Mouse (Mus musculus) brain, adult 2 months (tissue): Measurements from ENCODE around the gene Sec24d.

ENCODE experiments used
- DNase-seq: peaks from one replicate; pipeline ENCODE4 v3.0.0; 2011; ENCODE audit warnings: low read depth, low spot score

Gene Sec24d

DNA sequence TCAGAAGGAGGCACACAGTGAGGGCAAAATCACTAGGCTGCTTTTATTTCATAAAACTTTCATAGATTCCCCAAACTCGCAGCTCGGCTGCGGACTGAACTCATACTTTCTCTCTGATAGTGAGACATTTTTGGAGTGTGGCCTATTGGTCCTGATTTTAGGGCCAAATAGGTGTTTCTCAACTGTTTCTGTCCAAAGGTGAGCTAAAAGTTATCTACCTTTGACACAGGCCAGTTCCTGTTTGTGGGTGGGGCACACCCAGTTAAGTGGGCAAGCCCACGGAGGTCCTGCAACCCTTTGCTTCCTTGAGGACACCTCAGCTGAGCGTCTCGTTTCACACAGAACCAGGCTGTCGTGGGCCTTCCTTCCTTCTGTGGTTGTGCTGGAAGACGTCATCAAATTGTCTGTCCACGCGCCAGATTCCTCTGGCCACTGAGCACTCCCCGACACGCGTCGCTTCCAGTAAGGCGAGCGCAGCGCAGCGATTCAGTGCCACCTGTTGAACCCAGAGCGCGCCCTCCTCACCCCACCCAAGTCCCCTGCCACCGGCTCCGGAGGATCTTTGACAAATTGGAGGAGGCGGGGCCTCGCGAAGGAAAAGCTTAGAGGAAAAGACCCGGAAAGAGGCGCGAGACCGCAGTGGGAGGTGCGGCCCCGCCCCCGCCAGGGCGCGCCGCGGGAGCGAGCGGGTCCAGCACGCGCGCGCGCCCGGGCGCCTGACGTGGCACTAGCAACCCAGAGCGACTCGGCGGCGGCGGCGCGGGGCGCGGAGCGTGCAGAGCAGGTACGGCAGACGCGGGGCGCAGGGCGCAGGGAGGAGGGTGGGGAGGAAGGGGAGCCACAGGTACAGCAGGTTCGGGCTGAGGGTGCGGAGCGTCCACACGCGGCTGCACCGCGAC, at the start of gene Sec24d:
Sec24d (plus strand) TSS at position 703 of the 899 bp plus-strand sequence.
- DNase-seq: peak; percentile 83

DNA sequence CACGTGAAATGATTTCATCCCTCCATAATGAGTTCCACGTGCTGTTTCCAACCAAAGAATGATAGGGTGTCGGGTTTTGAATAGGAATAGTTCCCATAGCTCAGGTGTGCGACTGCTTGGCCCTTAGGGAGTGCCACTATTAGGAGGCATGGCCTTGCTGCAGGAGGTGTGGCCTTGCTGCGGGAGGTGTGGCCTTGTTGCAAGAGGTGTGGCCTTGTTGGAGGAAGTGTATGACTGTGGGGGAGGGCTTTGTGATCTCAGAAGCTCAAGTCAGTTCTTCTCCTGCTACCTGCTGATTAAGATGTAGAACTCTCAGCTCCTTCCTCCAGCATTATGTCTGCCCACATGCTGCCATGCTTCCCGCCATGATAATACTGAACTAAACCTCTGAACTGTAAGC, 48.6 kb upstream of the Sec24d start:
- no peak for DNase-seq

DNA sequence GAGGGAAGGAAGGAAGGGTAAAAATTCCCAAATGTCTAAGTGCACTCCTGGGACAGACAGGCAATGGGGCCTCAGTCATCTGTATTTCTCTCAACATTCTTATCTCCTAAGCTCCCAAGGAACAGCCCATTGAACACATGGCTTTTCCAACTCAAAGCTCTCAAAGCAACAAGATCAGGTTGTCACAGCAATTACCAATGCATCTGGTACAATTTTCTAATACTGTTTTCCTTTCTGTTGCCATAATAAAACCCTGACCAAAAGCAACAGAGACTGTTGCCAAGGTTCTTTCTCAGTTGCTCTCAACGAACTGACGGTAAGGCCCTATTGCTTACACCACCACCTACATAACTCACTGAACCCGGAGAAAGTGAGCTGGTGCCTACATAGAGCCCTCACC, 40.0 kb upstream of the Sec24d start:
- no peak for DNase-seq

DNA sequence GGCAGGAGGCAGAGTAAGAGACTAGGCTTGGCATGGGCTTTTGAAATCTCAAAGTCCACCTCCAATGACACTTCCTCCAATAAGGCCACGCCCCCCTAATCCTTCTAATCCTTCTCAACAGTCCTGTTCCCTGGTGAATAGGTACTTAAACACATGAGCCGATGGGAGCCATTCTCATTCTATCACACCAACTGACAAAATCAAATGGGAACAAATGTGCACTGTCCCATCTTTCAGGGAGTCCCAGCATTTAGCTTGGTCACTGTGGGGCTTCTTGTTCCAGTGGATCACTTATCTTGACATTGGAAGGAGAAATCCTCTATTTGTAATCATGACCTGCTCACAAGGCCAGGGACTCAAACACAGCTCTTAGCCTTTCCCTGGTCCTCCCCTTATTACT, 35.6 kb upstream of the Sec24d start:
- no peak for DNase-seq

- DNase-seq: peak; percentile 82
Measured at GRCm38 (mm10) chr3:123234191-123234836, 32.9 kb upstream of the Sec24d start.

- DNase-seq: no peak
Measured at GRCm38 (mm10) chr3:123235495-123235894, 31.8 kb upstream of the Sec24d start.

GRCm38 (mm10) chr3:123235921-123236320, 31.3 kb upstream of the Sec24d start, which contains the start of gene Synpo2:
Gene Synpo2 (minus strand): TSS chr3:123236149.
- peak; percentile 71 for DNase-seq

DNA sequence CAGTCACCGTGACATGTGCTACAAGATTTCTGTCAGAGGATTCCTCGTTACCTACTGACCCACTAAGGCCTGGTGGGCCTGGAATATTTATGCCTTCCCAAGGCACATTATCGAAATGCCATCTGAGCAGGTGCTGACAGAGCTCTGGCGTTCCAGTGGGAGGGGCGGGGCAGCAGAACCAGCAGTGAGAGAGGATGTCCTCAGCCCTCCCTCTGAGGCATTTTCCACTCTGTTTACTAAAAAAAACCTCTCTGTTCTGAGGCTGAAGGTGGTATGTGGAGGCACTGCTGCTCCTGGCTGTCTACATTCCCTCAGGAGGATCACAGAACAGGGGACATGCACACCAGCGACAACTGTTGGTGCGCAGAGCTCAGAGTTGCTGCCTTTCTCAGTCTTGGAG, 30.2 kb upstream of the Sec24d start:
- DNase-seq: no peak

- DNase-seq: no peak
Measured at GRCm38 (mm10) chr3:123237446-123237845, 29.8 kb upstream of the Sec24d start.

GRCm38 (mm10) chr3:123244376-123244775, 22.9 kb upstream of the Sec24d start:
- no peak for DNase-seq

DNA sequence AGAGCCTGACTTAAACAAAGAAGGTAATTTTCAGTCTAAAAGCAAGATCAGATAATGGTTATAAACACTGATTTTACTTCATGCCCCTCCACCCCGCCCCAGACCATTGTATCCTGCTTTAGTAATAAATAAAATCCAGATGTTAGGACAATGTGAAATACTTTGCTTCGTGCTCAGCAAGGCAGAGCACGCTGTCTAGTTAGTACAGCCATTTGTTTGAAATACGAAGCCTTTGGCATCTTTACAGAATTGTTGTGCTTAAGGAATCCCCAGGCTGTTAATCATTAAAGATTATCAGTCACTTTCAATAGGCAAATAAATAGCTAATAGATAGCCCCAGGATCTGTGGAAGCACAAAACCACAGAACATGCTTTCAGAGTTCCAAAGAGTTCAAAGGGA, 21.6 kb upstream of the Sec24d start:
- DNase-seq: no peak

- DNase-seq: no peak
Measured at GRCm38 (mm10) chr3:123256181-123257101, 10.8 kb upstream of the Sec24d start.

- DNase-seq: no peak
Measured at GRCm38 (mm10) chr3:123258709-123259108, 8.5 kb upstream of the Sec24d start.

- DNase-seq: peak; percentile 73
Measured at GRCm38 (mm10) chr3:123264706-123265105, 2.5 kb upstream of the Sec24d start.

GRCm38 (mm10) chr3:123267741-123268201, 516 bp downstream of the Sec24d start:
- DNase-seq: peak; percentile 77

- no peak for DNase-seq
Measured at GRCm38 (mm10) chr3:123282866-123283615, 15.8 kb downstream of the Sec24d start.

GRCm38 (mm10) chr3:123284284-123284683, 17.0 kb downstream of the Sec24d start:
- DNase-seq: no peak

DNA sequence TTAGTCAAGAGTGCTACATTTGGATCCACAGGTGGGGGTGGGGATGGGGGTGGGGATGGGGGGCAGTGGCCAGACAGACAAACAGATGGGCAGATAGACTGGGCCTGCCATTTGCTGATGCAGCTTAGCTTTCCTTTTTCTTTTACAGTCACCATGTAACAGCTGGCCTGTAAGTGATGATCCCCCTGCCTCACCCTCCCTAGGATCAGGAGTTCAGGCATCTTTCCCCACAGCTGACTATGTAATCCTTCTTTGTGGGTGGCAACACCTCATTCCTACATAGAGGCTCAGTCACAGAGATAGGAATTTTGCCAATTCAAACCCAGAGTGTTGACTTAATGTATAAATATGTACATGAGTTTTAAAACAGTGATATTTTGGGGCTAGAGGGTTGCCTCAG, 18.4 kb downstream of the Sec24d start:
- no peak for DNase-seq

DNA sequence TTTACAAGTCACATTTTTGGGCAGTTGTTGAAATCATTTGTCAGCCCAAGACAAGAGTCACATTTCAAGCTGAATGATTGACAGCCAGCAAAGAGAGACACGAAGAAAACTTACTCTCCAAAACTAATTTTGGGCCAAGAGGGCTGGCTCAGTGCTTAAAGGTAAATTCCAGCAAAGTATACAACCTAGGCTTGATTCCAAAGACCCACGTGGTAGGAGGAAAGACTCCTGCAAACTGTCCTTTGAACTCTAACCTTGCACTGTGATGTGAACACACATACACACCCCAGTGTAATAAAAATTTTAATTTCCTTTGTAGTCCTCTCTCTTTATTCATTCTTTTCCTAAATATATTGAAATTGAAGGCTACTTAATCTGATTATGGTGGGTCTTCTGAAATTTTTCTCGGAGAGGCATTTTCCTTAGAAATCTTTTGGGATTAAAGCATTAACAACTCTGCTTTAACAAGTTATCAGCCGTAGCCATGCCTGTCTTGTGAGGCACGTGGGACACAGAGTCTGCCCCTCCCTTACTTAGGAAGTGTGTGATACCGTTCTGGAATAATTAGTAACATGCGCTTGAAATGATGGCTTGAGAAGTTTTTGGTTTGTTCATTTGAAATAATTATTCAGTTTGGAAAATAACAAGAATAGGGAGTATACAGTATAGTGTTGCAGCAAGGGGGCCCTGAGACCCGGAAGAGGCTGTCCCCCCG, 21.8 kb downstream of the Sec24d start:
- DNase-seq: no peak

DNA sequence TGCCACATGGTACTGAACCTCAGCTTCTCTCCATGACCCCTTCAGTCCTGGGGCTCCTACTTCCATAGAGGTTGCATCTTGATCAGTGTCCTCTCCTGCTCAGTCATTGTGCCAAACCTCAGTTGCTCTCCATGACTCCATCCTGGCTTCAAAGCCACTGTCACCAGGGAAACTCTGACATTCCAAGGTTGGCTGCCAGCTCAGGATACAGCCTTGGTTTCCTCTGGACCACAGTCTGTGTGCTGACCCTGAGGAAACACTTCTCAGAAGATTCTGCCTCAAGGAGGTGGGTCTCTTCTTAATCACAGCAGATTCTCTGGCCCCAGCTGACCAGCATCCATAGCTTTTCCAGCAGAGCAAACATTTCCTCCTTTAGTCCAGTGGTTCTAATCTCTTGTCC, 24.4 kb downstream of the Sec24d start:
- no peak for DNase-seq
